Mouse (Mus musculus): ENCODE data around the gene Dmrtc2. TPM values are rescaled to one million over a fixed set of nuclear protein-coding genes. Genes with fewer than 3 reads are reported as not detected.
"Not testable (repeated sequence)": the region's sequence is repeated elsewhere in the genome, so short reads cannot be mapped to it uniquely, and the experiment has no call there.

Dmrtc2 gene
- polyA plus RNA-seq, 1 experiment from 2014 or later: 0.30 TPM

DNA sequence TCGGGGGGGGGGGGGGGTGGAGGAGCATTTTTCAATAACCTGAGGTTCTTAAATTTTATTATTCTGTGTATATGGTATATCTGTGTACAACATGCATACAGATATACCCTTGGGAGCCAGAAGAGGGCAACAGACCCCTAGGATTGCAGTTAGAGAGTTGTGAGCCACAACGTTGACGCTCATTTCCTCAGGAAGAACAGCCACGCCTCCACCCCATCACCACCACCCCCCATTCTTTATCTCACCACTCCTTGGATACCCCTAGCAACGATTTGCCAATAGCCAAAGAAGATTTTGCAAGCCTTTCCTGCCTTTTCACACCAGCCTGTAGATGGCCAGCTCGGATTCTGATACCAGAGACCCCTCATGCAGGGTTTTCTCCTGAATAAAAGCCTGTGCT lies 24.1 kb upstream of the Dmrtc2 start:
- H3K9me3 ChIP-seq (ENCODE audit: control insufficient read depth, low read length): no peaks in the 10 kb centered on the region
- no peak overlapping the region for H3K27ac ChIP-seq (ENCODE audit: low read depth, low read length)
- H3K4me2 ChIP-seq (ENCODE audit: low read length): no peak overlapping the region
- H3K9ac ChIP-seq (ENCODE audit: low read depth, low read length): no peak overlapping the region
- H3K36me3 ChIP-seq (ENCODE audit: control insufficient read depth, insufficient read depth, low read length): no peaks in the 10 kb centered on the region
- ATAC-seq: no peak
- no peaks in the 10 kb centered on the region for H3K4me1 ChIP-seq (ENCODE audit: control insufficient read depth, insufficient read depth, low read depth, low read length)
- H3K27me3 ChIP-seq (replicated peaks; ENCODE audit: control insufficient read depth, insufficient read depth, low read length): no peaks in the 10 kb centered on the region
- no peak overlapping the region for H3K4me3 ChIP-seq (ENCODE audit: low read length)
- WGBS: 3% methylated on average over 6 of the region's 6 CpGs

DNA sequence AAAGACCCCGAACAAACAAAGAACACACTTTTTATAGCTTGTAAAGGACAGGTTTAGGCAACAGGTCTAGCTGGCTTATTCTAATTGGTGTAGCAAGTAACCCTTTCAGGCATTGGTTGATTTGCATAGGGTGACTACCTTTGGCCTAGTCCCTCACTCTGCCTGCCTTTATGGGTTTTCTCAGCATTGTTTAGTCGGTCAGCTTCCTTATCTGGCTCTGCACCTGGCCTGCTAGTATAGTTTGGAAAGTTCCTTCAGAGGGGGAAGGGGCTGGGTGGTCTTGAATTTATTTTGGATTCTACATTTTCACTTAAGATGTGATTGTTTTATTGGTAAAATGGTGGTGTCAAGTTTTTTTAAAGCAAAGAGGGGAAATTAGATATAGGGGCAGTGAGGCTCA lies 23.3 kb upstream of the Dmrtc2 start:
- not testable (repeated sequence) for H3K36me3 ChIP-seq (ENCODE audit: control insufficient read depth, insufficient read depth, low read length); H3K4me3 ChIP-seq (ENCODE audit: low read length); H3K27me3 ChIP-seq (replicated peaks; ENCODE audit: control insufficient read depth, insufficient read depth, low read length); H3K4me1 ChIP-seq (ENCODE audit: control insufficient read depth, insufficient read depth, low read depth, low read length); H3K4me2 ChIP-seq (ENCODE audit: low read length); H3K9me3 ChIP-seq (ENCODE audit: control insufficient read depth, low read length); H3K9ac ChIP-seq (ENCODE audit: low read depth, low read length); ATAC-seq; H3K27ac ChIP-seq (ENCODE audit: low read depth, low read length)
- WGBS: 43% methylated on average over 2 of the region's 2 CpGs

DNA sequence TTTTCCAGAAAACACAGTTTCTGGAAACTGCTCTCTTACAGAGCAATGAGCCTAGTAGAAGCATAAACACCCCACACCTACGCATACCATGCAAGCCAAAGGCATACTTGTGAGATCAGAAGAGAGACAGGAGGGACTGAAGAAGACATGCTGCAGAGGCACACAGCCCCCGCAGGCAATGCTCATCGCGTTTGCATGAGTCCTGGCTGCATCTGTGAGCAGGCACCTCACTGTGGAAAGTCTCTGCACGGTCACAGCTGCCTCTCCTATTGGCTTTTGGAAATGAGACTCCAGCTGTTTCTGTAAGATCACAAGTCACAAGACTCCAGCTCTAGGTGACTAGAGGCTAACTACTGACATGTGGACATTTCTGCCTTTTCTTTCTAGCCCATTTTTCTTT lies 19.7 kb upstream of the Dmrtc2 start:
- ATAC-seq: no peak
- 15% methylated on average over 5 of the region's 5 CpGs for WGBS
- H3K27ac ChIP-seq (ENCODE audit: low read depth, low read length): no peak overlapping the region
- no peaks in the 10 kb centered on the region for H3K9me3 ChIP-seq (ENCODE audit: control insufficient read depth, low read length)
- no peaks in the 10 kb centered on the region for H3K36me3 ChIP-seq (ENCODE audit: control insufficient read depth, insufficient read depth, low read length)
- no peaks in the 10 kb centered on the region for H3K4me1 ChIP-seq (ENCODE audit: control insufficient read depth, insufficient read depth, low read depth, low read length)
- H3K4me3 ChIP-seq (ENCODE audit: low read length): no peak overlapping the region
- no peak overlapping the region for H3K9ac ChIP-seq (ENCODE audit: low read depth, low read length)
- no peaks in the 10 kb centered on the region for H3K27me3 ChIP-seq (replicated peaks; ENCODE audit: control insufficient read depth, insufficient read depth, low read length)
- H3K4me2 ChIP-seq (ENCODE audit: low read length): no peak overlapping the region

DNA sequence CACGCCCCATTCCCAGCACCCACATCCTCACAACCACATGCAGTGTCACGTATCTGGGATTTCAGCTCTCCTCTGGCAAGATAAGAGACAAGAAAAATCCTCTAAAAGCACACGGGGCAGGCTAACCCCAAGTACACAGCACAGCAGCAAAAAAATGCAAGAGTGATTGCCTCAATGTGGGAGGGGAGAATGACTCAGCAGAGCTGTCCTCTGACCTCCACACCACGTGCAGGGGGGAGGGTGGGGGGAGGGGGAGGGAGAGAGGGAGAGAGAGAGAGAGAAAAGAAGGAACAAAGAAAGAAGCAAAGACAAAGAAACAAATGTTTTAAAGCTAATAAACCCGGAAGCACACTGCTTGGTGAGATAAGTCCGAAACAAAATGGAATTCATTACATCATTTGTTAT lies 19.0 kb upstream of the Dmrtc2 start:
- H3K4me1 ChIP-seq (ENCODE audit: control insufficient read depth, insufficient read depth, low read depth, low read length): no peaks in the 10 kb centered on the region
- ATAC-seq: no peak
- H3K9me3 ChIP-seq (ENCODE audit: control insufficient read depth, low read length): no peaks in the 10 kb centered on the region
- H3K4me2 ChIP-seq (ENCODE audit: low read length): no peak overlapping the region
- WGBS: 39% methylated on average over 6 of the region's 6 CpGs
- H3K9ac ChIP-seq (ENCODE audit: low read depth, low read length): no peak overlapping the region
- no peaks in the 10 kb centered on the region for H3K27me3 ChIP-seq (replicated peaks; ENCODE audit: control insufficient read depth, insufficient read depth, low read length)
- no peaks in the 10 kb centered on the region for H3K36me3 ChIP-seq (ENCODE audit: control insufficient read depth, insufficient read depth, low read length)
- no peak overlapping the region for H3K27ac ChIP-seq (ENCODE audit: low read depth, low read length)
- no peak overlapping the region for H3K4me3 ChIP-seq (ENCODE audit: low read length)

DNA sequence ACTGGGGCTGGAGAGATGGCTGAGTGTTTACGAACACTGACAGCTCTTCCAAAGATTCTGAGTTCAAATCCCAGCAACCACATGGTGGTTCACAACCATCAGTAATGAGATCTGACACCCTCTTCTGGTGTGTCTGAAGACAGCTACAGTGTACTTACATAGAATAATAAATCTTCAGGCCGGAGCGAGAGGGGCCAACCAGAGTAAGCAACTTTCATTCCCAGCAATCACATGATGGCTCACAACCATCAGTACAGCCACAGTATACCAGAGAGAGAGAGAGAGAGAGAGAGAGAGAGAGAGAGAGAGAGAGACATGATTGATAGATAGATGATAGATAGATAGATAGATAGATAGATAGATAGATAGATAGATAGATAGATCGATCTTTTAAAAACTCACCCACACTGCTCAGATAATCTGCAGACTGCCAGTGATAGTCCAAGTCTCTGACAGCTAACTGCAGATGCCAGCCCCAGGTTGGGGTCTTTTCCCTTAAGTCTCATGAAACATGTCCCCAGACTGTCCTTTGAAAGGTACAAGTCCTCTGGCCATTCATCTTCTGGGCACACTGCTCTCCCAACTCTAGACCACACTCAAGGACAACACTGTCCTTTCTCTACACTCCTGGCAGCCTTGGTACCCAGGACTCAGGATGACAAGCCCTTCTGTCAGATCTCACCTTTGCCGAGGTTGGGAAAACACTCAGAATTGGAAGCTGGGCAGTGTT lies 18.1 kb upstream of the Dmrtc2 start:
- Histone ChIP-seq H3K9ac (ENCODE audit: low read depth, low read length) (no peak overlapping the region), H3K36me3 (ENCODE audit: control insufficient read depth, insufficient read depth, low read length) (no peaks in the 10 kb centered on the region), H3K4me1 (ENCODE audit: control insufficient read depth, insufficient read depth, low read depth, low read length) (no peaks in the 10 kb centered on the region), H3K4me3 (ENCODE audit: low read length) (no peak overlapping the region), H3K27me3 (replicated peaks; ENCODE audit: control insufficient read depth, insufficient read depth, low read length) (no peaks in the 10 kb centered on the region), H3K9me3 (ENCODE audit: control insufficient read depth, low read length) (no peaks in the 10 kb centered on the region), H3K4me2 (ENCODE audit: low read length) (no peak overlapping the region), H3K27ac (ENCODE audit: low read depth, low read length) (no peak overlapping the region)
- WGBS: 81% methylated on average over 5 of the region's 5 CpGs
- ATAC-seq: no peak

DNA sequence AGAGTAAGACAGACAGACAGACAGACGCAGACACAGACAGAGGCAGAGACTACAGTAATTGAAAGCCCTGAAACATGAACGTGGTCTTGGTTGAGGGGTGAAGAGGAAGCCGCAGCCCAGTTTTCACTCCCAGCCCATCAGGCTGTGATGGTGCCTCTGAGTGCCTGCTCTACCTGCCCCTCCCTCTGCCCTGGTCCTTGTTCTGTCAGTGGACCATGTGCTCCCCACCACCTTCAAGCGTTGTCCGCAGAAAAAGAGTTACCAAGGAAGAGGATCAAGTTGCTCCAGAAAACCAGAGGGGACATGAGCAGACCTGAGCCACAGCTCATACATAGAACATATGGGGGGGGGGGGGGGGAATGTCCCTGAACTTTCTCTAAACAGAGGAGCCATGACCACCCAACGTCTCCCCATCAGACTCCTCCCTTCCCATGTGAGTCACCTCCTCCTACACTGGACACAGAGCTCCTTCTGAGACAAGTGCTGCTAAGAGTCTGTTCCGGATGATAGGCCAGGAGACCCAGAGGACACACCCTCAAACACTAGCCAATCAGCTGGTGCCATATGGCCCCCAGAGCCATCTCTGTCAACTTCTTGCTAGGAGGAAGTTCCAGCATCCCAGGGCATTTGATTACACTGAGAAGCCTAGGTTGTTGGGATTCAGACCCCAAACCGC lies 17.2 kb upstream of the Dmrtc2 start:
- no peak for ATAC-seq
- Histone ChIP-seq H3K4me1 (ENCODE audit: control insufficient read depth, insufficient read depth, low read depth, low read length) (no peaks in the 10 kb centered on the region), H3K4me2 (ENCODE audit: low read length) (no peak overlapping the region), H3K4me3 (ENCODE audit: low read length) (no peak overlapping the region), H3K9ac (ENCODE audit: low read depth, low read length) (no peak overlapping the region), H3K9me3 (ENCODE audit: control insufficient read depth, low read length) (no peaks in the 10 kb centered on the region), H3K27me3 (replicated peaks; ENCODE audit: control insufficient read depth, insufficient read depth, low read length) (no peaks in the 10 kb centered on the region), H3K27ac (ENCODE audit: low read depth, low read length) (no peak overlapping the region), H3K36me3 (ENCODE audit: control insufficient read depth, insufficient read depth, low read length) (no peaks in the 10 kb centered on the region)
- 75% methylated on average over 8 of the region's 8 CpGs for WGBS

DNA sequence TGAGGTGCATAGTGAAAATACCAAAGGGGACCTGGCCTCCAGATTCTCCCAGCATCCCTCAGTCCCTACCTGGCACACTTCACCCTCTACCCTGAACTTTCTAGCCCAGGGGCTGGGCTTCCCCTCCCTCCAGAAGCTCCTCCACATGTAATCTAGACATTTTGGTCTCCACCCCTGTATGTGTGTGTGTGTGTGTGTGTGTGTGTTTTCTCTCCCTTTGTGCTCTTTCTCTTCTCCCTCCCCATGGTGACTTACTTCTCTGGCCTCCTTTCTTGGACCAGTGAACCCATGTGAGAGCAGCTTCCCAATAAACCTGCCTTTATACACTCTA lies 16.7 kb upstream of the Dmrtc2 start:
- ATAC-seq: no peak
- Histone ChIP-seq H3K4me2 (ENCODE audit: low read length) (no peak overlapping the region), H3K9ac (ENCODE audit: low read depth, low read length) (no peak overlapping the region), H3K4me3 (ENCODE audit: low read length) (no peak overlapping the region), H3K9me3 (ENCODE audit: control insufficient read depth, low read length) (no peaks in the 10 kb centered on the region), H3K36me3 (ENCODE audit: control insufficient read depth, insufficient read depth, low read length) (no peaks in the 10 kb centered on the region), H3K27ac (ENCODE audit: low read depth, low read length) (no peak overlapping the region), H3K4me1 (ENCODE audit: control insufficient read depth, insufficient read depth, low read depth, low read length) (no peaks in the 10 kb centered on the region), H3K27me3 (replicated peaks; ENCODE audit: control insufficient read depth, insufficient read depth, low read length) (no peaks in the 10 kb centered on the region)

DNA sequence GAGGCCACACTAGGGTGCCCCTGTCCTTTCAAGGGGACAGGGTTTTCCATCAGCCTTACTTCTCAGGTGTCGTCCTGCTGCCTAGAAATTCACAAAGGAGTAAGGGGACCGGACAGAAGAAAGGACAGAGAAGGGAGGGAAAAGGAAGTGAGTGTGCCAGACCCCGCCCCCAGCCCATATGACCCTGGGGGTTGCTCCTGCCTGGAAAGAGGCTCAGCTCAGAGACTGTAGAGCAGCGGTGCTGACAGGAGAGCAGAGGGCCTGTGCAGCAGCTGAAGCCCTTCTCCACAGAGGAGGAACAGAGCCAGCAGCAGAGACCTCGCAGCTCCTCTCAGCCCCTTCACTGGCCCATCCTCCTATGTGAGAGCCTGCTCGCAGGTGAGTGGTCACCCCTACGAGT lies 16.2 kb upstream of the Dmrtc2 start:
- no peak for ATAC-seq
- no peak overlapping the region for H3K27ac ChIP-seq (ENCODE audit: low read depth, low read length)
- H3K4me3 ChIP-seq (ENCODE audit: low read length): no peak overlapping the region
- no peaks in the 10 kb centered on the region for H3K4me1 ChIP-seq (ENCODE audit: control insufficient read depth, insufficient read depth, low read depth, low read length)
- H3K9me3 ChIP-seq (ENCODE audit: control insufficient read depth, low read length): no peaks in the 10 kb centered on the region
- no peak overlapping the region for H3K4me2 ChIP-seq (ENCODE audit: low read length)
- no peak overlapping the region for H3K9ac ChIP-seq (ENCODE audit: low read depth, low read length)
- H3K27me3 ChIP-seq (replicated peaks; ENCODE audit: control insufficient read depth, insufficient read depth, low read length): no peaks in the 10 kb centered on the region
- WGBS: 40% methylated on average over 7 of the region's 7 CpGs
- H3K36me3 ChIP-seq (ENCODE audit: control insufficient read depth, insufficient read depth, low read length): no peaks in the 10 kb centered on the region

DNA sequence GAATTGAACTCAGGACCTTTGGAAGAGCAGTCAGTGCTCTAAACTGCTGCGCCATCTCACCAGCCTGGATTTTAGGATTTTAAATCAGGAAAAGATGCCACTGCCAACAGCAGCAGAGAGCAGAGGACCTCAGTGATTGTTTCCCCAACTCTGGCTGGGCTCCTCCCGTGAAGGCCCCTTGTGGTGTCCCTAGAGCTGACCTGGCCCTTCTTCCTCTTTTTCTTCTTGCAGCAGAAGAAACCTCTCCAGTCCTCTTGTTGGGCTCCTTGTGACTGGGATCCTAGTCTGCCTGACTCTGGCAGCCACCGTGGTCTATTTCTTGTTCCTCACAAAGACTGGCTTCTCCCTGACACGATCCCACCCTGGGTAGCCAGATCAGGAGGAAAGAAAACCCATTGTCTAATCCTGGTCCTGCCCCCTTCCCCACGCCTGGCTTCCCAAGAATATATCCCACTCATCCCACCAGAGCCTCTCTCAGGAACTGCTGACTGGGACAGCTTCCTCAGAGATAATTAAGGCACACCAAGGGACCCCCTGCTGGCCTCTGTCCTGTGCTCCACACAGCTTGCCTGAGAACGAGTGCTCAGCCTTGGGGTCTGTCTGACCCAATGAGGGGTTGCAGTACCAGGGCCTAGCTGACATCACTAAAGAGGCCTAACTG lies 13.3 kb upstream of the Dmrtc2 start:
- Histone ChIP-seq H3K4me3 (ENCODE audit: low read length) (no peak overlapping the region), H3K4me2 (ENCODE audit: low read length) (no peak overlapping the region), H3K9me3 (ENCODE audit: control insufficient read depth, low read length) (no peaks in the 10 kb centered on the region), H3K27ac (ENCODE audit: low read depth, low read length) (no peak overlapping the region), H3K4me1 (ENCODE audit: control insufficient read depth, insufficient read depth, low read depth, low read length) (no peaks in the 10 kb centered on the region), H3K36me3 (ENCODE audit: control insufficient read depth, insufficient read depth, low read length) (no peaks in the 10 kb centered on the region), H3K9ac (ENCODE audit: low read depth, low read length) (no peak overlapping the region), H3K27me3 (replicated peaks; ENCODE audit: control insufficient read depth, insufficient read depth, low read length) (no peaks in the 10 kb centered on the region)
- WGBS: 33% methylated on average over 6 of the region's 6 CpGs
- no peak for ATAC-seq
